Mouse (Mus musculus) neural tube, embryonic 13.5 days (tissue): ENCODE results near the gene Zfp599. TPM values are rescaled to one million over a fixed set of nuclear protein-coding genes. Genes with fewer than 3 reads are reported as not detected.

Experiments
- ATAC-seq: fragments of 200-750 bp; cut with Nextera tagmentation; 2 replicates; pipeline ENCODE4 v1.8.0; 2017; ENCODE audit warnings: low read depth, mild to moderate bottlenecking, moderate TSS enrichment, moderate library complexity
- H3K27ac ChIP-seq: fragments of 300-500 bp; sonication (generic); replicated peaks from 2 replicates; pipeline ENCODE4 v1.5.1; 2015; ENCODE audit warnings: moderate library complexity, mild to moderate bottlenecking, inconsistent platforms
- H3K27me3 ChIP-seq: fragments of 300-500 bp; sonication (generic); 2 replicates; pipeline ENCODE4 v1.6.1; 2015; ENCODE audit warnings: mild to moderate bottlenecking, inconsistent platforms
- H3K36me3 ChIP-seq: fragments of 300-500 bp; sonication (generic); 2 replicates; pipeline ENCODE4 v1.6.1; 2015; ENCODE audit warnings: mild to moderate bottlenecking, inconsistent platforms
- H3K4me1 ChIP-seq: fragments of 300-500 bp; sonication (generic); replicated peaks from 2 replicates; pipeline ENCODE4 v1.6.1; 2015; ENCODE audit warnings: inconsistent platforms
- H3K4me2 ChIP-seq: fragments of 300-500 bp; sonication (generic); 2 replicates; pipeline ENCODE4 v1.6.1; 2015; ENCODE audit warnings: inconsistent platforms, mild to moderate bottlenecking, moderate library complexity
- H3K4me3 ChIP-seq: fragments of 300-500 bp; sonication (generic); 2 replicates; pipeline ENCODE4 v1.5.1; 2015; ENCODE audit warnings: mild to moderate bottlenecking, inconsistent platforms
- H3K9ac ChIP-seq: fragments of 300-500 bp; sonication (generic); 2 replicates; pipeline ENCODE4 v1.6.1; 2015; ENCODE audit warnings: moderate library complexity, mild to moderate bottlenecking, inconsistent platforms
- H3K9me3 ChIP-seq: fragments of 300-500 bp; sonication (generic); 2 replicates; pipeline ENCODE4 v1.6.1; 2016; ENCODE audit warnings: inconsistent platforms
- WGBS: fragments of 180-500 bp; shearing (Covaris S2); methylation state at CpG from one replicate; pipeline ENCODE4 v1.1.7; 2015; 5-methylcytosine and 5-hydroxymethylcytosine counted together
- polyA plus RNA-seq: library from polyadenylated mRNA; unstranded; fragments of >200 nt; fragmentation: Nextera tagmentation; extraction: Ambion mirVana; gene quantifications from 2 replicates; pipeline ENCODE4 v1.2.1, GENCODE M21; 2015

Gene Zfp599
- polyA plus RNA-seq, 1 experiment from 2014 or later, result 5.8 TPM

GRCm38 (mm10) chr9:22216705-22217104 is 43.0 kb downstream of the Zfp599 start:
- Histone ChIP-seq H3K27me3 (no peaks in the 10 kb centered on the region), H3K4me3 (no peak overlapping the region), H3K4me2 (no peak overlapping the region), H3K27ac (no peak overlapping the region), H3K9me3 (no peaks in the 10 kb centered on the region), H3K36me3 (no peaks in the 10 kb centered on the region), H3K9ac (no peak overlapping the region), H3K4me1 (no peaks in the 10 kb centered on the region)
- ATAC-seq, result no peak
- WGBS, result 48% methylated on average over 3 of the region's 3 CpGs

GRCm38 (mm10) chr9:22214549-22214948 is 45.1 kb downstream of the Zfp599 start:
- Histone ChIP-seq H3K4me3 (no peak overlapping the region), H3K4me2 (no peak overlapping the region), H3K9me3 (no peaks in the 10 kb centered on the region), H3K9ac (no peak overlapping the region), H3K4me1 (no peaks in the 10 kb centered on the region), H3K36me3 (no peaks in the 10 kb centered on the region), H3K27me3 (no peaks in the 10 kb centered on the region), H3K27ac (no peak overlapping the region)
- ATAC-seq, result no peak
- WGBS, result 86% methylated on average over 2 of the region's 2 CpGs

- Histone ChIP-seq H3K27ac (no peak overlapping the region), H3K36me3 (no peaks in the 10 kb centered on the region), H3K4me1 (no peaks in the 10 kb centered on the region), H3K4me2 (no peak overlapping the region), H3K4me3 (no peak overlapping the region), H3K27me3 (no peaks in the 10 kb centered on the region), H3K9ac (no peak overlapping the region), H3K9me3 (no peaks in the 10 kb centered on the region)
- 70% methylated on average over 2 of the region's 2 CpGs for WGBS
- no peak for ATAC-seq
Measured at GRCm38 (mm10) chr9:22213785-22214194, 45.9 kb downstream of the Zfp599 start.

Other genes with a start within 250 kb of the Zfp599 start
- 82.7 and 86.9 TPM in 2 replicates for gene Elavl3, start 207.9 kb downstream of the Zfp599 start, polyA plus RNA-seq
- not detected in 2 replicates for gene Gm49318, start 188.6 kb downstream of the Zfp599 start, polyA plus RNA-seq
- gene Zfp653, start 188.5 kb downstream of the Zfp599 start, polyA plus RNA-seq, result 16.5 and 16.6 TPM in 2 replicates
- gene Ecsit, start 174.5 kb downstream of the Zfp599 start, polyA plus RNA-seq, result 47.9 and 57.8 TPM in 2 replicates
- 2.6 and 2.9 TPM in 2 replicates for gene Cnn1, start 160.7 kb downstream of the Zfp599 start, polyA plus RNA-seq
- gene Elof1, start 142.7 kb downstream of the Zfp599 start, polyA plus RNA-seq, result 170 and 172 TPM in 2 replicates
- 1.4 and 1.6 TPM in 2 replicates for gene Acp5, start 124.2 kb downstream of the Zfp599 start, polyA plus RNA-seq
- 83.8 and 86.9 TPM in 2 replicates for gene Pigyl, start 103.0 kb downstream of the Zfp599 start, polyA plus RNA-seq
- 0.12 and 0.31 TPM in 2 replicates for gene Zfp872, start 71.8 kb downstream of the Zfp599 start, polyA plus RNA-seq
- gene Zfp809, start 34.2 kb downstream of the Zfp599 start, polyA plus RNA-seq, result 9.0 and 10.3 TPM in 2 replicates
- 34.1 and 37.9 TPM in 2 replicates for gene Zfp810, start 47.8 kb upstream of the Zfp599 start, polyA plus RNA-seq
- gene Anln, start 129.3 kb upstream of the Zfp599 start, polyA plus RNA-seq, result 8.1 and 9.8 TPM in 2 replicates
- gene 9530077C05Rik, start 151.6 kb upstream of the Zfp599 start, polyA plus RNA-seq, result 5.4 and 8.9 TPM in 2 replicates
- not detected in 2 replicates for gene Gm17545, start 194.4 kb upstream of the Zfp599 start, polyA plus RNA-seq
- gene Rp9, start 209.8 kb upstream of the Zfp599 start, polyA plus RNA-seq, result 69.1 and 70.9 TPM in 2 replicates
- 14.9 and 18.7 TPM in 2 replicates for gene Bbs9, start 215.8 kb upstream of the Zfp599 start, polyA plus RNA-seq